Mouse (Mus musculus): ENCODE results near the gene Tpmt.

DNA sequence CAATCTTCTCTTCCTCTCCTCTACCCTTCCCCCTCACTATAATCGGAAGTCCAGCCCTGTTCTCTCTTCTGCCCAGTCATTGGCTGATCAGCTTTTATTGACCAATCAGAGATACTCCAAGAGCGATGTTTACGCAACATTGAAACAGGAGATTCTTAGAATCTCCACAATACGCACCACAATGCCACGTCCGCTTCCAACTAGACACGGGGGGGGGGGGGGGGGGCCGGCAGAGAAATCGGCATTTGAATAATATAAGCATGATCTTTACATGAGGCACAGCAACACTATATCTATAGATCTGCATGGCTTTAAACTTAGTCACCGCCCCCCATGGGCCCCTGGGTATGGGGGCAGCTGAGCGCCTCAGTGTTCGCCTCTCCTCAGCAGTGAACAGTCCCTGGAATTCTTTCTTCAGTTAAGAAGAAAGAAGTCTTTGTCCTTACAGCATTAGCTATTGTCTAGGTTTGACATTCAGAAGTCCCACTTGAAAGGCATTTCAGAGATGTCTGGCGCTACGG lies 69.4 kb downstream of the Tpmt start:
- no peak for TF ChIP-seq CTCF (conservative IDR thresholded peaks at IDR 0.05; ENCODE audit: insufficient read depth, insufficient read length, low read depth, low read length)
- TF ChIP-seq POLR2A (IDR thresholded peaks at IDR 0.05; ENCODE audit: low read depth, low read length), result no peak

Data from kidney, adult 2 months (tissue).